Mouse (Mus musculus) cortical plate, adult 2 months (tissue): ENCODE data around the gene Slc31a2.

Experiments
- CTCF ChIP-seq: fragments of 200-500 bp; IDR thresholded peaks from 2 replicates; pipeline ENCODE4 v1.5.1; 2011; ENCODE audit warnings: mild to moderate bottlenecking, control low read depth, low read length; ENCODE audit not compliant: insufficient read depth; ENCODE audit errors: extremely low read depth
- POLR2A ChIP-seq: fragments of 200-500 bp; IDR thresholded peaks from 2 replicates; pipeline ENCODE4 v1.6.1; 2011; ENCODE audit warnings: mild to moderate bottlenecking, low read length, control low read depth; ENCODE audit not compliant: insufficient read depth; ENCODE audit errors: extremely low read depth

DNA sequence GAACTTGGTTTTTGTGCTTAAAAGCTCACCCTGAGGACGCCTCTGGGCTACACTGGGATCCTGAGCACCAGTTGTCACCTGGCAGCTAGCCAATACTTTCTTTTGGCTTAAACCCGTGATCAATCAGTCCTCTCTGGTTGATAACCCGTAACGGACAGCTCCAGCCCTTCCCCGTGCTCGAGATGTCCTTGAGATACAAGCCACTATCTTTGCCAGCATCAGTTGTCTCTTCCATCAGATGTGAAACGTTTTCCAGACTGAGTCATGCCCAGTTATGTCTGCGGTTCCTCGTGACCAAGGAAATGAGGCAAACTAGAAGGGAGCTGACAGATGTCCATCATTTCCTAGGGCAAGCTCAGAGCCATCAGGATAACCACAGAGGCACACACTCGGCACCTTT, 4.7 kb downstream of the Slc31a2 start:
- TF ChIP-seq CTCF (no peak), POLR2A (no peak)
